Mouse (Mus musculus) adrenal gland, postnatal 0 days (tissue): Measurements from ENCODE around the gene AW209491. TPM values are rescaled to one million over a fixed set of nuclear protein-coding genes. Genes with fewer than 3 reads are reported as not detected.

Experiments used
- polyA plus RNA-seq: library from polyadenylated mRNA; unstranded; fragments of >200 nt; fragmentation: Nextera tagmentation; extraction: Ambion mirVana; gene quantifications from 2 replicates; pipeline ENCODE4 v1.2.1, GENCODE M21; 2015

The AW209491 gene
- 19.5 and 21.1 TPM in 2 replicates for polyA plus RNA-seq

DNA sequence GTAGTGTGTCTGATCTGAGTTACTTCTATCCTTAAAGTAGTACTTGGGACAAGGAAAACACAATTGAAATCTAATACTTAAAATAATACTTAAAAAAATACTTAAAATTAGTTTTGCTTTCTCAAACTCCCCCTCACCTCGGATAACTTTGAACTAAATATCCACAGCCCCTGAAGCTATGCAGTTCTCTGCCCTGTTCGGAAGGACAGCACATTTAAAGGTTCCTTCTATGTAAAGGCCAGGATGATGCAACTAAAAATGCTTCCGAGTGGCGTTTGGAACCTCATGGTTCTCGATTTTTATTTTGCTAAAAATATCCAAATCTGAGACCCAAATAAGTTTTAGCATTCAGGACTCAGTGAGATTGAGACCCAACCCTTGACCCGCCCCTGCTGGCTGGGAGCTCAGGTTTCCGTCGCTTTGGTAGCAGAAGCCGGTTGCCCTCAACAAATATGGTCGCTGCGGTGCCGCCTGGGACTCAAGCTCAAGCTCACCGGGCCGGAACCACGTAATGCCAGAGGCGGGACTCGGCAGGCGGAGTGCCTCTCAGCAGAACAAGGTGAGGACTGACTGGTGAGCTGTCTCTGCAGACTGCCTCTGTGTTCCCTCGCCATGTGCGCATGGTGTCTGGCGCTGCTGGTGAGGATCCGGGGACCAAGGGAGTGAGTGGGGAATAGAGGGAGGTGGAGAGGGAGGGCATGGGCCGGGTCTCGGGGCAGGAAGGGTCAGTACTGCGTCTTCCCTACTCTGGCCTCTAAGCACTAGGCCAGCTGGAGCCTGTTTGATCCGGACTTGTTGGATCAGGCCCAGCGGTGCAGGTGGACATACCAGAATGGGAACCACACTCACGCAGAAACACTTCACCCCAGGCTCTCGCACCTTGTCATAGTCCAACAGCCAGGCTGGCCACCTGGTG is at the start of gene AW209491:
AW209491 (plus strand) TSS at position 429 of the 916 bp plus-strand sequence.

DNA sequence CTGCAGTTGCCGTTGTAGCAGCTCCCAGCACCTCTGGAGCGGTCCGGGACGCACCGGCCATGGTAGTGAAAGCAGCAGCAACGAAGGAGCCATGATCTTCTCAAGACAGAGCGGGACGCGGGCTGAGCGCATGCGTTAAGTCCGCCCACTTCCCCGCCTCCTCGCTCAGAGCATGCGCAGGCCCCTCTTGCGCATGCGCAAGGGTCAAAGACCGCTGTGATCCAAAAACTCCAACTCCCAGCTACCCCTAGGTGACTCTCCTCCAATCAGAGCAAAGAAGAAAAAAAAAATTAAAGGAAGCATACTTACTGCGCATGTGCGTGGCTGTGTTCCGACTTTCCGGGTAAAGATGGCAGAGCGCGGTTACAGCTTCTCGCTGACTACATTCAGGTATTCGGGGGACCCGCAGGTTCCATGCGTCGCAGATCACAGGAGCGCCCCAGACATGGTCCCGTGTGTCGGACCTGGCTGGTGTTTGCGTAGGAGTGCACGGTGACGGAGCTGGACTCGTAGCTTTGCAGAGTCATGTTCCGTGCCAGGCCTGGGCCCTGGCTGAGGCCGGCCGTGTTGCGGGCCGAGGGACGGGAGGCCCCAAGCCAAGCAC is 16.9 kb upstream of the AW209491 start, which contains the start of the genes Mrpl32 and Psma2:
Mrpl32 (minus strand) TSS at position 240 of the 604 bp plus-strand sequence.
Psma2 (plus strand) TSS at position 315 of the 604 bp plus-strand sequence.

Other genes starting within 250 kb of the AW209491 start
- 0.99 and 3.8 TPM in 2 replicates for gene Hecw1, start 106.9 kb upstream of the AW209491 start, polyA plus RNA-seq
- 257 and 308 TPM in 2 replicates for gene Mrpl32, start 17.0 kb upstream of the AW209491 start, polyA plus RNA-seq
- 240 and 246 TPM in 2 replicates for gene Psma2, start 16.9 kb upstream of the AW209491 start, polyA plus RNA-seq